ENCODE assay signal across 8 mouse cellular contexts in genomic region chr17:63498717-63499635, GRCm38 (mm10). TPM values are rescaled to one million over a fixed set of nuclear protein-coding genes. Genes with fewer than 3 reads are reported as not detected.
DNase-seq lines count a peak whose midpoint lies in the region; ATAC-seq lines count a peak whose summit lies in the region.

No protein-coding gene starts in this region.

- ATAC-seq in CD4-positive, CD25-positive, alpha-beta regulatory T cell, adult 4 months, result peak; percentile 12
- peak; percentile 62 for ATAC-seq in embryonic facial prominence, embryonic 14.5 days (ENCODE audit: low read depth)
- ATAC-seq in heart, embryonic 16.5 days (replicated peaks; ENCODE audit: extremely low read depth, insufficient read depth, low FRiP score), result peak; percentile 33

- H3K4me2 ChIP-seq in embryonic facial prominence, embryonic 14.5 days (ENCODE audit: low read depth, low read length), result peak overlapping the region; percentile 71
- H3K4me2 ChIP-seq in heart, embryonic 16.5 days (ENCODE audit: low read depth, low read length), result peak overlapping the region; percentile 73

- peak; percentile 70 for DNase-seq in adrenal gland, postnatal 10 days
- DNase-seq in embryonic facial prominence, embryonic 14.5 days (ENCODE audit: low spot score), result peak; percentile 78
- DNase-seq in kidney, postnatal 4 days, result peak; percentile 73 to 81
- DNase-seq in lung, postnatal 36 days, result peak; percentile 50
- DNase-seq in retina, postnatal 1 day, result peak; percentile 83
- peak; percentile 21 to 23 for DNase-seq in urinary bladder, postnatal 36 days (ENCODE audit: low spot score in 2 of 2)

- no peaks in the 10 kb centered on the region for H3K9me3 ChIP-seq in embryonic facial prominence, embryonic 14.5 days (ENCODE audit: control insufficient read depth, low read length)
- H3K9me3 ChIP-seq in heart, embryonic 16.5 days (replicated peaks; ENCODE audit: control insufficient read depth, low read length), result no peaks in the 10 kb centered on the region

- peak overlapping the region; percentile 99 for H3K9ac ChIP-seq in embryonic facial prominence, embryonic 14.5 days (ENCODE audit: low read depth, low read length)
- H3K9ac ChIP-seq in heart, embryonic 16.5 days (ENCODE audit: low read length), result peak overlapping the region; percentile 99

- H3K4me1 ChIP-seq in embryonic facial prominence, embryonic 14.5 days (ENCODE audit: control insufficient read depth, insufficient read depth, low read length), result peaks cover 33% of the 10 kb centered on the region
- peaks cover 26% of the 10 kb centered on the region for H3K4me1 ChIP-seq in heart, embryonic 16.5 days (ENCODE audit: control insufficient read depth, insufficient read depth, low read length)

- 0 out of 2 replicates have a peak, but pooled peaks cover 5% of the 10 kb centered on the region for H3K36me3 ChIP-seq in embryonic facial prominence, embryonic 14.5 days (ENCODE audit: control insufficient read depth, insufficient read depth, low read length)
- H3K36me3 ChIP-seq in heart, embryonic 16.5 days (ENCODE audit: control insufficient read depth, insufficient read depth), result peaks cover 3% of the 10 kb centered on the region; the same call in 1 of the 2 replicates

- H3K4me3 ChIP-seq in embryonic facial prominence, embryonic 14.5 days (ENCODE audit: low read depth, low read length), result peak overlapping the region; percentile 94
- peak overlapping the region; percentile 89 for H3K4me3 ChIP-seq in heart, embryonic 16.5 days (ENCODE audit: low read length)

- H3K27me3 ChIP-seq in embryonic facial prominence, embryonic 14.5 days (replicated peaks; ENCODE audit: control insufficient read depth, insufficient read depth, low read length), result no peaks in the 10 kb centered on the region
- H3K27me3 ChIP-seq in heart, embryonic 16.5 days (ENCODE audit: control insufficient read depth, insufficient read depth, low read length), result no peaks in the 10 kb centered on the region

- H3K27ac ChIP-seq in embryonic facial prominence, embryonic 14.5 days (replicated peaks; ENCODE audit: low read depth, low read length), result peak overlapping the region; percentile 98
- H3K27ac ChIP-seq in heart, embryonic 16.5 days (ENCODE audit: low read length), result peak overlapping the region; percentile 95

- WGBS in embryonic facial prominence, embryonic 14.5 days, result 4% methylated on average over 5 of the region's 90 CpGs
- whole genome bisulfite sequencing in heart, embryonic 16.5 days, result under 1% methylated on average over 59 of the region's 90 CpGs

RNA-seq across cellular contexts. Expression of gene Fbxl17, which starts 0.8 kb away (rescaled TPM):
- polyA plus RNA-seq in CD4-positive, CD25-positive, alpha-beta regulatory T cell, adult 4 months (2017; shearing (Covaris generic)), result 10 to 100 TPM in 1 of 2 experiments, 1 to 10 TPM in 1; 5.0 to 11.7 TPM
- total RNA-seq in adrenal gland, postnatal 10 days (2021), result 10 to 100 TPM; 25.0 to 32.7 TPM
- 10.6 and 10.7 TPM in 2 replicates for polyA plus RNA-seq in embryonic facial prominence, embryonic 14.5 days (2014; fragmentation: Nextera tagmentation; extraction: Ambion mirVana)
- 13.5 and 14.3 TPM in 2 replicates for polyA plus RNA-seq in heart, embryonic 16.5 days (2015; fragmentation: Nextera tagmentation; extraction: Ambion mirVana)

Comparison
In these comparisons a context has a peak if more than half of its experiments do, and no peak if none do; other contexts are left out.
1. Peak in every context shown above with its lines: DNase-seq, ATAC-seq, H3K4me3 ChIP-seq and H3K27ac ChIP-seq.
2. ATAC-seq: peak in every context shown above with its lines; median percentile 62 in embryonic facial prominence, embryonic 14.5 days; 33 in heart, embryonic 16.5 days; 12 in CD4-positive, CD25-positive, alpha-beta regulatory T cell, adult 4 months.
3. DNase-seq: peak in every context shown above with its lines; median percentile 83 in retina, postnatal 1 day; 78 in embryonic facial prominence, embryonic 14.5 days; 77 in kidney, postnatal 4 days; 70 in adrenal gland, postnatal 10 days; 50 in lung, postnatal 36 days; 22 in urinary bladder, postnatal 36 days.